Mouse (Mus musculus) kidney, adult 2 months (tissue): ENCODE measurements around the gene Map2k1. TPM values are rescaled to one million over a fixed set of nuclear protein-coding genes. Genes with fewer than 3 reads are reported as not detected.
"Not testable (repeated sequence)": the region's sequence is repeated elsewhere in the genome, so short reads cannot be mapped to it uniquely, and the experiment has no call there.

Experiments used
- DNase-seq: peaks from one replicate; pipeline ENCODE4 v3.0.0; 2021
- H3K27ac ChIP-seq: fragments of 200-500 bp; 2 replicates; pipeline ENCODE4 v1.5.1; 2012; ENCODE audit warnings: low read depth, low read length, control low read depth, inconsistent platforms; ENCODE audit not compliant: insufficient read depth
- H3K27me3 ChIP-seq: fragments of 200-500 bp; replicated peaks from 2 replicates; pipeline ENCODE4 v1.6.1; 2012; ENCODE audit warnings: mild to moderate bottlenecking, moderate library complexity, low read length, inconsistent platforms; ENCODE audit not compliant: control insufficient read depth, insufficient read depth
- H3K36me3 ChIP-seq: fragments of 200-500 bp; 2 replicates; pipeline ENCODE4 v1.6.1; 2012; ENCODE audit warnings: mild to moderate bottlenecking, moderate library complexity, low read length, inconsistent platforms; ENCODE audit not compliant: control insufficient read depth, insufficient read depth
- H3K4me1 ChIP-seq: fragments of 200-500 bp; 2 replicates; pipeline ENCODE4 v1.6.1; 2011; ENCODE audit warnings: low read length; ENCODE audit not compliant: control insufficient read depth, insufficient read depth
- H3K4me3 ChIP-seq: fragments of 200-500 bp; 2 replicates; pipeline ENCODE4 v1.5.1; 2011; ENCODE audit warnings: mild to moderate bottlenecking, low read depth, low read length, control low read depth; ENCODE audit not compliant: insufficient read depth
- CTCF ChIP-seq: fragments of 200-500 bp; conservative IDR thresholded peaks from 2 replicates; pipeline ENCODE4 v1.5.1; 2011; ENCODE audit warnings: low read depth, mild to moderate bottlenecking, control low read depth, low read length, moderate library complexity, mixed read lengths; ENCODE audit not compliant: insufficient read depth, insufficient read length
- POLR2A ChIP-seq: fragments of 200-500 bp; IDR thresholded peaks from one replicate; pipeline ENCODE4 v1.6.1; 2011; ENCODE audit warnings: low read depth, low read length, control low read depth
- WGBS: fragments of 180-500 bp; shearing (Covaris S2); methylation state at CpG from one replicate; pipeline ENCODE4 v1.1.7; 2018; 5-methylcytosine and 5-hydroxymethylcytosine counted together
- polyA plus RNA-seq: library from polyadenylated mRNA; depleted of rRNA; stranded (reverse); fragments of >200 nt; gene quantifications from 2 replicates; pipeline ENCODE4 v1.2.3, GENCODE M21; 2012

The Map2k1 gene
- polyA plus RNA-seq, 1 experiment = 46.3 TPM

GRCm38 (mm10) chr9:64202866-64203265 is 50.6 kb downstream of the Map2k1 start:
- Histone ChIP-seq H3K4me3 (no peak overlapping the region), H3K27me3 (no peaks in the 10 kb centered on the region), H3K4me1 (peaks cover 4% of the 10 kb centered on the region; the same call in 1 of the 2 replicates), H3K36me3 (peaks cover 1% of the 10 kb centered on the region; the same call in 1 of the 2 replicates), H3K27ac (no peak overlapping the region)
- TF ChIP-seq POLR2A (no peak), CTCF (no peak)
- DNase-seq = no peak

GRCm38 (mm10) chr9:64202331-64202730 is 51.1 kb downstream of the Map2k1 start:
- DNase-seq = no peak
- Histone ChIP-seq H3K36me3 (peaks cover 1% of the 10 kb centered on the region; the same call in 1 of the 2 replicates), H3K27ac (no peak overlapping the region), H3K4me3 (no peak overlapping the region), H3K27me3 (no peaks in the 10 kb centered on the region), H3K4me1 (peaks cover 3% of the 10 kb centered on the region; the same call in 1 of the 2 replicates)
- TF ChIP-seq CTCF (no peak), POLR2A (no peak)

GRCm38 (mm10) chr9:64199897-64200296 is 53.5 kb downstream of the Map2k1 start:
- TF ChIP-seq POLR2A = no peak
- TF ChIP-seq CTCF = no peak
- Histone ChIP-seq H3K27me3 (no peaks in the 10 kb centered on the region), H3K36me3 (peaks cover 1% of the 10 kb centered on the region; the same call in 1 of the 2 replicates), H3K4me3 (no peak overlapping the region), H3K27ac (peak overlapping the region; percentile 21), H3K4me1 (no peaks in the 10 kb centered on the region; the same call in 1 of the 2 replicates)
- 22% methylated on average over 2 of the region's 2 CpGs for WGBS
- DNase-seq = peak; percentile 64

GRCm38 (mm10) chr9:64198763-64199418 is 54.5 kb downstream of the Map2k1 start:
- not testable (repeated sequence) for H3K36me3 ChIP-seq, H3K4me1 ChIP-seq, H3K27ac ChIP-seq, H3K27me3 ChIP-seq, H3K4me3 ChIP-seq, DNase-seq
- WGBS = 84% methylated on average over 7 of the region's 7 CpGs

GRCm38 (mm10) chr9:64198068-64198762 is 55.2 kb downstream of the Map2k1 start:
- Histone ChIP-seq H3K36me3 (peaks cover 1% of the 10 kb centered on the region; the same call in 1 of the 2 replicates), H3K27me3 (no peaks in the 10 kb centered on the region), H3K4me1 (no peaks in the 10 kb centered on the region; the same call in 1 of the 2 replicates), H3K27ac (no peak overlapping the region), H3K4me3 (no peak overlapping the region)
- WGBS = 92% methylated on average over 5 of the region's 5 CpGs
- TF ChIP-seq POLR2A (no peak), CTCF (no peak)
- no peak for DNase-seq

- no peak for DNase-seq
- WGBS = 83% methylated on average over 8 of the region's 8 CpGs
- Histone ChIP-seq H3K27ac (no peak overlapping the region), H3K27me3 (no peaks in the 10 kb centered on the region), H3K4me3 (no peak overlapping the region), H3K36me3 (peaks cover under 1% of the 10 kb centered on the region; the same call in 1 of the 2 replicates), H3K4me1 (no peaks in the 10 kb centered on the region; the same call in 1 of the 2 replicates)
- no peak for TF ChIP-seq CTCF
- TF ChIP-seq POLR2A = no peak
These were observed 55.9 kb downstream of the Map2k1 start for GRCm38 (mm10) chr9:64197524-64197923.

GRCm38 (mm10) chr9:64195554-64195953 is 57.9 kb downstream of the Map2k1 start:
- TF ChIP-seq CTCF = no peak
- TF ChIP-seq POLR2A = no peak
- Histone ChIP-seq H3K27me3 (no peaks in the 10 kb centered on the region), H3K36me3 (no peaks in the 10 kb centered on the region; the same call in 1 of the 2 replicates), H3K4me3 (no peak overlapping the region), H3K4me1 (no peaks in the 10 kb centered on the region; the same call in 1 of the 2 replicates), H3K27ac (no peak overlapping the region)
- 82% methylated on average over 4 of the region's 4 CpGs for WGBS
- DNase-seq = no peak
